Comparison of ENCODE assay signal across 19 mouse cellular contexts in genomic region chr3:80514026-80514425, GRCm38 (mm10).
DNase-seq lines count a peak whose midpoint lies in the region; ATAC-seq lines count a peak whose summit lies in the region.
"Had no signal": no experiment of that assay in that cellular context is flagged by ENCODE, and none has a peak within 500 bp of the region (broad histone marks: within the 10 kb centered on the region; RNA-seq: fewer than 3 reads in every experiment).

No protein-coding gene starts in this region.

- no peak overlapping the region for H3K27ac ChIP-seq in liver, embryonic 12.5 days
- no peak overlapping the region for H3K27ac ChIP-seq in embryonic facial prominence, embryonic 14.5 days (replicated peaks; ENCODE audit: low read depth, low read length)
- H3K27ac ChIP-seq: forebrain, embryonic 12.5 days; limb, embryonic 12.5 days; liver, embryonic 14.5 days; lung, embryonic 15.5 days; macrophage; midbrain, embryonic 10.5 days; neural tube, embryonic 13.5 days had no signal

- H3K4me1 ChIP-seq in liver, embryonic 12.5 days, result no peaks in the 10 kb centered on the region
- H3K4me1 ChIP-seq in embryonic facial prominence, embryonic 14.5 days (ENCODE audit: control insufficient read depth, insufficient read depth, low read length), result no peaks in the 10 kb centered on the region
- H3K4me1 ChIP-seq: forebrain, embryonic 12.5 days; limb, embryonic 12.5 days; lung, embryonic 15.5 days; midbrain, embryonic 10.5 days; neural tube, embryonic 13.5 days had no signal

- H3K9me3 ChIP-seq in liver, embryonic 12.5 days (replicated peaks), result no peaks in the 10 kb centered on the region
- no peaks in the 10 kb centered on the region for H3K9me3 ChIP-seq in embryonic facial prominence, embryonic 14.5 days (ENCODE audit: control insufficient read depth, low read length)
- H3K9me3 ChIP-seq: forebrain, embryonic 12.5 days; limb, embryonic 12.5 days; lung, embryonic 15.5 days; midbrain, embryonic 10.5 days; neural tube, embryonic 13.5 days had no signal

- DNase-seq in frontal cortex, postnatal 25 days (ENCODE audit: low spot score in 2 of 2), result no peak
- peak; percentile 2 for DNase-seq in liver
- peak; percentile 51 for DNase-seq in adrenal gland, postnatal 14 days
- DNase-seq in embryonic facial prominence, embryonic 14.5 days (ENCODE audit: low spot score), result peak; percentile 33
- DNase-seq: kidney, adult 2 months; kidney, postnatal 25 days; right cerebral cortex, postnatal 14 days; thymus, postnatal 14 days had no signal

- 33% methylated on average over 1 of the region's 1 CpGs for WGBS in liver, embryonic 12.5 days (ENCODE audit: insufficient replicate concordance)
- 22% methylated on average over 1 of the region's 1 CpGs for WGBS in embryonic facial prominence, embryonic 14.5 days

- no peak overlapping the region for H3K4me2 ChIP-seq in liver, embryonic 12.5 days
- no peak overlapping the region for H3K4me2 ChIP-seq in embryonic facial prominence, embryonic 14.5 days (ENCODE audit: low read depth, low read length)
- H3K4me2 ChIP-seq: forebrain, embryonic 12.5 days; limb, embryonic 12.5 days; lung, embryonic 15.5 days; neural tube, embryonic 13.5 days had no signal

- H3K27me3 ChIP-seq in liver, embryonic 12.5 days (replicated peaks), result no peaks in the 10 kb centered on the region
- H3K27me3 ChIP-seq in embryonic facial prominence, embryonic 14.5 days (replicated peaks; ENCODE audit: control insufficient read depth, insufficient read depth, low read length), result no peaks in the 10 kb centered on the region
- H3K27me3 ChIP-seq: forebrain, embryonic 12.5 days; limb, embryonic 12.5 days; lung, embryonic 15.5 days; neural tube, embryonic 13.5 days had no signal

- no peaks in the 10 kb centered on the region for H3K36me3 ChIP-seq in liver, embryonic 12.5 days
- H3K36me3 ChIP-seq in embryonic facial prominence, embryonic 14.5 days (ENCODE audit: control insufficient read depth, insufficient read depth, low read length), result no peaks in the 10 kb centered on the region
- H3K36me3 ChIP-seq: forebrain, embryonic 12.5 days; limb, embryonic 12.5 days; lung, embryonic 15.5 days; midbrain, embryonic 10.5 days; neural tube, embryonic 13.5 days had no signal

- H3K4me3 ChIP-seq in liver, embryonic 12.5 days, result no peak overlapping the region
- H3K4me3 ChIP-seq in embryonic facial prominence, embryonic 14.5 days (ENCODE audit: low read depth, low read length), result no peak overlapping the region
- H3K4me3 ChIP-seq: forebrain, embryonic 12.5 days; limb, embryonic 12.5 days; lung, embryonic 15.5 days; midbrain, embryonic 10.5 days; neural tube, embryonic 13.5 days had no signal

- ATAC-seq in frontal cortex, adult (ENCODE audit: low TSS enrichment), result peak; percentile 23; the same call in 1 of the 2 replicates
- no peak for ATAC-seq in liver, embryonic 12.5 days
- ATAC-seq in embryonic facial prominence, embryonic 14.5 days (ENCODE audit: low read depth), result no peak
- ATAC-seq in CD4-positive, CD25-positive, alpha-beta regulatory T cell, adult 4 months, result no peak
- ATAC-seq: inflammation-experienced regulatory T-cells, adult 6 months had no signal

- H3K9ac ChIP-seq in liver, embryonic 12.5 days, result no peak overlapping the region
- no peak overlapping the region for H3K9ac ChIP-seq in embryonic facial prominence, embryonic 14.5 days (ENCODE audit: low read depth, low read length)
- H3K9ac ChIP-seq: forebrain, embryonic 12.5 days; limb, embryonic 12.5 days; liver, embryonic 14.5 days; lung, embryonic 15.5 days; neural tube, embryonic 13.5 days had no signal

Comparison
In these comparisons a context has a peak if more than half of its experiments do, and no peak if none do; other contexts are left out.
1. DNase-seq: peak in liver (single experiment), adrenal gland, postnatal 14 days (single experiment) and embryonic facial prominence, embryonic 14.5 days (single experiment); none in frontal cortex, postnatal 25 days (0 of 2).